Mouse (Mus musculus) midbrain, postnatal 0 days (tissue): ENCODE measurements around the gene Sema3a. TPM values are rescaled to one million over a fixed set of nuclear protein-coding genes. Genes with fewer than 3 reads are reported as not detected.
A peak's percentile ranks its signal among the peaks of the same experiment; 100 is the strongest.

Source experiments
- ATAC-seq: fragments of 200-750 bp; cut with Nextera tagmentation; 2 replicates; pipeline ENCODE4 v1.8.0; 2017; ENCODE audit warnings: moderate number of reproducible peaks, mild to moderate bottlenecking, moderate TSS enrichment, moderate library complexity; ENCODE audit not compliant: low FRiP score
- DNase-seq: peaks from one replicate; pipeline ENCODE4 v3.0.0-alpha.2; 2015; ENCODE audit warnings: low spot score
- H3K27ac ChIP-seq: fragments of 300-500 bp; sonication (generic); 2 replicates; pipeline ENCODE4 v1.5.1; 2014; ENCODE audit warnings: low read depth, mild to moderate bottlenecking, low read length, mixed read lengths
- H3K27me3 ChIP-seq: fragments of 300-500 bp; sonication (generic); 2 replicates; pipeline ENCODE4 v1.6.1; 2014; ENCODE audit warnings: low read length, control low read depth, mixed read lengths; ENCODE audit not compliant: insufficient read depth
- H3K36me3 ChIP-seq: fragments of 300-500 bp; sonication (generic); 2 replicates; pipeline ENCODE4 v1.6.1; 2014; ENCODE audit warnings: low read length, control low read depth, mixed read lengths; ENCODE audit not compliant: insufficient read depth
- H3K4me1 ChIP-seq: fragments of 300-500 bp; sonication (generic); 2 replicates; pipeline ENCODE4 v1.6.1; 2014; ENCODE audit warnings: mild to moderate bottlenecking, control low read depth, antibody characterized with exemption, low read length, mixed read lengths; ENCODE audit not compliant: insufficient read depth
- H3K4me2 ChIP-seq: fragments of 300-500 bp; sonication (generic); 2 replicates; pipeline ENCODE4 v1.6.1; 2014; ENCODE audit warnings: low read depth, mild to moderate bottlenecking, low read length, mixed read lengths; ENCODE audit not compliant: poor library complexity, severe bottlenecking
- H3K4me3 ChIP-seq: fragments of 300-500 bp; sonication (generic); 2 replicates; pipeline ENCODE4 v1.5.1; 2014; ENCODE audit warnings: low read depth, mild to moderate bottlenecking, low read length, moderate library complexity
- H3K9ac ChIP-seq: fragments of 300-500 bp; sonication (generic); replicated peaks from 2 replicates; pipeline ENCODE4 v1.6.1; 2014; ENCODE audit warnings: mild to moderate bottlenecking, low read length, moderate library complexity, mixed read lengths; ENCODE audit not compliant: poor library complexity, severe bottlenecking
- H3K9me3 ChIP-seq: fragments of 300-500 bp; sonication (generic); 2 replicates; pipeline ENCODE4 v1.6.1; 2016; ENCODE audit warnings: low read length, control low read depth
- CTCF ChIP-seq: IDR thresholded peaks from 2 replicates; pipeline ENCODE4 v1.5.1; 2016; ENCODE audit warnings: antibody characterized with exemption, mild to moderate bottlenecking
- WGBS: fragments of 180-500 bp; shearing (Covaris S2); extraction: QIAGEN DNeasy Blood & Tissue Kit; methylation state at CpG from one replicate; pipeline ENCODE4 v1.1.7; 2014; 5-methylcytosine and 5-hydroxymethylcytosine counted together
- polyA plus RNA-seq: library from polyadenylated mRNA; unstranded; fragments of >200 nt; fragmentation: Nextera tagmentation; extraction: Ambion mirVana; gene quantifications from 2 replicates; pipeline ENCODE4 v1.2.1, GENCODE M21; 2015
- total RNA-seq: library from RNA; depleted of rRNA; stranded (reverse); fragments of >200 nt; gene quantifications from 2 replicates; pipeline ENCODE4 v1.2.3, GENCODE M21; 2014

Gene Sema3a
- total and polyA plus RNA-seq, 2 experiments from 2014 or later: 4.8 to 13.7 TPM

DNA sequence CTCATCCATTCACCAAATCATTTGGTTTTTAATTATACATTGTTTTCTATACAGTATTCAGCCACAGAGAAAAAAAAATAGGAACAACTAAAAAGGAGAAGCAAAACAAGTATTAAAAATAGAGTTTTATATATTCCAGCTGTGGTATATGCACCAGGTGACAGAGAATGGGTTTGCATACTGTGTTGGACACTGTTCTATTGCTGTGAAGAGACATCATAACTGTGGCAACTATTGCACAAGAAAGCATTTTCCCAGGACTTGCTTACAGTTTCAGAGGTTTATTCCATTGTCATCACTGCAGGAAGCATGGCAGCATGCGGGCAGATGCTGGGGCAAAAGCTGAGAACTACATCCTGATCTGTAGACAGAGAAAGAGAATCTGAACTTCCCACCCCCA is 425.7 kb downstream of the Sema3a start:
- H3K27ac ChIP-seq: no peak overlapping the region
- H3K4me2 ChIP-seq: no peak overlapping the region
- no peak for ATAC-seq
- WGBS: 53% methylated on average over 1 of the region's 1 CpGs
- H3K4me3 ChIP-seq: no peak overlapping the region
- no peak overlapping the region for H3K9ac ChIP-seq
- DNase-seq: no peak
- H3K36me3 ChIP-seq: no peaks in the 10 kb centered on the region
- no peaks in the 10 kb centered on the region for H3K4me1 ChIP-seq
- TF ChIP-seq CTCF: no peak
- peaks cover 5% of the 10 kb centered on the region; the same call in 1 of the 2 replicates for H3K27me3 ChIP-seq
- no peaks in the 10 kb centered on the region for H3K9me3 ChIP-seq

DNA sequence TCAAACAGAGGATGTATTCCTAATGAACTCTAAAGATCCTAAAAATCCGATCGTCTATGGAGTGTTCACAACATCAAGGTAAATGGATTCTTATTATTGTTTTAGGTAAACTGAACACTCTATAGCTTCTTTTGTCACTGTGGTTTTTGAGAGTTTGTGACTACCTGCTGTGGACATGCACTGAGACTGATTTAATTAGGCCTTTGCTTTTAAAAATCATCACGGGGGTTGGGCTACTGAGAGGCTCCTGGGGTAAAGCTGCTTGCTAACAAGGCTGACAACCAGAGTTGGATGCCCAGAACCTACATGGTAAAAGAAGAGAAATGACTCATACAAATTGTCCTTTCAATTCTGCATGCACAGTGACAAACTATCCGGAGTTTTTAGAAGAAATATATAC is 432.0 kb downstream of the Sema3a start:
- Histone ChIP-seq H3K9ac (no peak overlapping the region), H3K4me3 (no peak overlapping the region), H3K27ac (no peak overlapping the region), H3K4me1 (no peaks in the 10 kb centered on the region), H3K4me2 (no peak overlapping the region), H3K9me3 (no peaks in the 10 kb centered on the region), H3K27me3 (no peaks in the 10 kb centered on the region; the same call in 1 of the 2 replicates), H3K36me3 (no peaks in the 10 kb centered on the region)
- ATAC-seq (no peak), DNase-seq (no peak)
- 23% methylated on average over 4 of the region's 4 CpGs for WGBS
- no peak for TF ChIP-seq CTCF

GRCm38 (mm10) chr5:13573867-13574266 is 448.7 kb downstream of the Sema3a start:
- H3K4me2 ChIP-seq: no peak overlapping the region
- no peaks in the 10 kb centered on the region for H3K27me3 ChIP-seq
- WGBS: 81% methylated on average over 3 of the region's 3 CpGs
- H3K9me3 ChIP-seq: no peaks in the 10 kb centered on the region
- no peaks in the 10 kb centered on the region for H3K36me3 ChIP-seq
- no peak for DNase-seq
- ATAC-seq: no peak
- no peak for TF ChIP-seq CTCF
- no peak overlapping the region for H3K9ac ChIP-seq
- no peak overlapping the region for H3K27ac ChIP-seq
- no peaks in the 10 kb centered on the region for H3K4me1 ChIP-seq
- H3K4me3 ChIP-seq: no peak overlapping the region

- H3K4me1 ChIP-seq: no peaks in the 10 kb centered on the region
- H3K4me3 ChIP-seq: no peak overlapping the region
- H3K27me3 ChIP-seq: no peaks in the 10 kb centered on the region; the same call in 1 of the 2 replicates
- no peaks in the 10 kb centered on the region for H3K9me3 ChIP-seq
- WGBS: 62% methylated on average over 2 of the region's 2 CpGs
- H3K27ac ChIP-seq: no peak overlapping the region
- no peak for TF ChIP-seq CTCF
- no peak overlapping the region for H3K9ac ChIP-seq
- peak; percentile 71 for DNase-seq
- H3K4me2 ChIP-seq: no peak overlapping the region
- no peaks in the 10 kb centered on the region for H3K36me3 ChIP-seq
- no peak for ATAC-seq
Observed at GRCm38 (mm10) chr5:13579123-13579522, 453.9 kb downstream of the Sema3a start.

- Histone ChIP-seq H3K27ac (no peak overlapping the region), H3K36me3 (no peaks in the 10 kb centered on the region), H3K27me3 (no peaks in the 10 kb centered on the region; the same call in 1 of the 2 replicates), H3K4me3 (no peak overlapping the region), H3K4me2 (no peak overlapping the region), H3K4me1 (no peaks in the 10 kb centered on the region), H3K9ac (no peak overlapping the region), H3K9me3 (no peaks in the 10 kb centered on the region)
- DNase-seq: peak; percentile 58
- peak; percentile 78 for TF ChIP-seq CTCF
- ATAC-seq: no peak
Observed at GRCm38 (mm10) chr5:13585559-13586207, 460.5 kb downstream of the Sema3a start.

GRCm38 (mm10) chr5:13594422-13594821 is 469.2 kb downstream of the Sema3a start:
- Histone ChIP-seq H3K27me3 (no peaks in the 10 kb centered on the region), H3K4me2 (no peak overlapping the region), H3K4me1 (no peaks in the 10 kb centered on the region), H3K4me3 (no peak overlapping the region), H3K9me3 (no peaks in the 10 kb centered on the region), H3K36me3 (no peaks in the 10 kb centered on the region), H3K9ac (no peak overlapping the region), H3K27ac (no peak overlapping the region)
- DNase-seq (no peak), ATAC-seq (no peak)
- WGBS: 93% methylated on average over 2 of the region's 2 CpGs
- TF ChIP-seq CTCF: no peak
